Mouse (Mus musculus) heart, adult 11 months (tissue): ENCODE measurements at regions not wholly inside any gene's neighbourhood (a gene's known extent, or its start where the extent isn't known, plus 50 kb on each side); places are given as distances from the start of the nearest gene placed in this dataset.
A peak's percentile ranks its signal among the peaks of the same experiment; 100 is the strongest.

ENCODE experiments used
- DNase-seq: peaks from one replicate; pipeline ENCODE4 v3.0.0; 2022

GRCm38 (mm10) chr1:76018588-76018987 is 472.5 kb downstream of the Slc4a3 start:
- DNase-seq, result peak; percentile 46

GRCm38 (mm10) chr1:76019071-76019470 is 473.0 kb downstream of the Slc4a3 start:
- DNase-seq, result peak; percentile 64

GRCm38 (mm10) chr1:76024650-76025049 is 478.6 kb downstream of the Slc4a3 start:
- no peak for DNase-seq

- peak; percentile 65 for DNase-seq
Measured at GRCm38 (mm10) chr1:76025389-76025788, 479.3 kb downstream of the Slc4a3 start.

GRCm38 (mm10) chr1:76029059-76029458 is 483.0 kb downstream of the Slc4a3 start:
- peak; percentile 48 for DNase-seq

- DNase-seq, result peak; percentile 83
Measured at GRCm38 (mm10) chr1:76031171-76031922, 485.3 kb downstream of the Slc4a3 start.

- DNase-seq, result peak; percentile 22
Measured at GRCm38 (mm10) chr1:76031923-76032285, 485.8 kb downstream of the Slc4a3 start.

- DNase-seq, result peak; percentile 74
Measured at GRCm38 (mm10) chr1:76032626-76033025, 486.6 kb downstream of the Slc4a3 start.

- no peak for DNase-seq
Measured at GRCm38 (mm10) chr1:76036316-76036715, 490.2 kb downstream of the Slc4a3 start.

GRCm38 (mm10) chr1:76039029-76039655 is 493.1 kb downstream of the Slc4a3 start:
- peak; percentile 99 for DNase-seq

- DNase-seq, result peak; percentile 88
Measured at GRCm38 (mm10) chr1:76039661-76040060, 493.6 kb downstream of the Slc4a3 start.

GRCm38 (mm10) chr1:76050264-76050663 is 504.2 kb downstream of the Slc4a3 start:
- peak; percentile 13 for DNase-seq

- DNase-seq, result peak; percentile 72
Measured at GRCm38 (mm10) chr1:76053378-76054171, 507.5 kb downstream of the Slc4a3 start.

GRCm38 (mm10) chr1:76065783-76066182 is 519.7 kb downstream of the Slc4a3 start:
- DNase-seq, result no peak

- peak; percentile 92 for DNase-seq
Measured at GRCm38 (mm10) chr1:76070831-76071321, 524.8 kb downstream of the Slc4a3 start.

GRCm38 (mm10) chr1:76075213-76075612 is 529.1 kb downstream of the Slc4a3 start:
- peak; percentile 88 for DNase-seq

- DNase-seq, result no peak
Measured at GRCm38 (mm10) chr1:76075685-76076455, 529.8 kb downstream of the Slc4a3 start.

GRCm38 (mm10) chr1:76080241-76080640 is 534.2 kb downstream of the Slc4a3 start:
- peak; percentile 62 for DNase-seq

- no peak for DNase-seq
Measured at GRCm38 (mm10) chr1:76081700-76082099, 535.6 kb downstream of the Slc4a3 start.

- DNase-seq, result peak; percentile 89
Measured at GRCm38 (mm10) chr1:76083273-76084036, 537.4 kb downstream of the Slc4a3 start.

- DNase-seq, result peak; percentile 71
Measured at GRCm38 (mm10) chr1:76091031-76091430, 545.0 kb downstream of the Slc4a3 start.

- peak; percentile 90 for DNase-seq
Measured at GRCm38 (mm10) chr1:76113281-76113680, 567.2 kb downstream of the Slc4a3 start.
